Mouse (Mus musculus) liver, postnatal 0 days (tissue): ENCODE measurements around the gene Zfp800.

Source experiments
- CTCF ChIP-seq: sonication (generic); IDR thresholded peaks from 2 replicates; pipeline ENCODE4 v1.5.1; 2016; ENCODE audit warnings: antibody characterized with exemption, low read depth
- EP300 ChIP-seq: IDR thresholded peaks from 2 replicates; pipeline ENCODE4 v1.6.1; 2016; ENCODE audit warnings: antibody characterized with exemption, low read depth, mild to moderate bottlenecking

GRCm38 (mm10) chr6:28193901-28194300 lies 203.9 kb downstream of the Zfp800 start:
- TF ChIP-seq CTCF (no peak), EP300 (no peak)
